Mouse (Mus musculus) forebrain, embryonic 13.5 days (tissue): ENCODE results near the gene Rnf145. TPM values are rescaled to one million over a fixed set of nuclear protein-coding genes. Genes with fewer than 3 reads are reported as not detected.

Source experiments
- ATAC-seq: fragments of 200-750 bp; cut with Nextera tagmentation; 2 replicates; pipeline ENCODE4 v1.8.0; 2017
- H3K27ac ChIP-seq: fragments of 300-500 bp; sonication (generic); 2 replicates; pipeline ENCODE4 v1.5.1; 2015; ENCODE audit warnings: inconsistent platforms, mild to moderate bottlenecking, moderate library complexity
- H3K27me3 ChIP-seq: fragments of 300-500 bp; sonication (generic); 2 replicates; pipeline ENCODE4 v1.6.1; 2015; ENCODE audit warnings: mild to moderate bottlenecking, inconsistent platforms
- H3K36me3 ChIP-seq: fragments of 300-500 bp; sonication (generic); 2 replicates; pipeline ENCODE4 v1.6.1; 2015; ENCODE audit warnings: mild to moderate bottlenecking, inconsistent platforms; ENCODE audit not compliant: poor library complexity, severe bottlenecking
- H3K4me1 ChIP-seq: fragments of 300-500 bp; sonication (generic); 2 replicates; pipeline ENCODE4 v1.6.1; 2015; ENCODE audit warnings: inconsistent platforms
- H3K4me2 ChIP-seq: fragments of 300-500 bp; sonication (generic); 2 replicates; pipeline ENCODE4 v1.6.1; 2015; ENCODE audit warnings: inconsistent platforms, mild to moderate bottlenecking, moderate library complexity
- H3K4me3 ChIP-seq: fragments of 300-500 bp; sonication (generic); 2 replicates; pipeline ENCODE4 v1.5.1; 2015; ENCODE audit warnings: mild to moderate bottlenecking, inconsistent platforms
- H3K9ac ChIP-seq: fragments of 300-500 bp; sonication (generic); 2 replicates; pipeline ENCODE4 v1.6.1; 2015; ENCODE audit warnings: mild to moderate bottlenecking, inconsistent platforms
- H3K9me3 ChIP-seq: fragments of 300-500 bp; sonication (generic); replicated peaks from 2 replicates; pipeline ENCODE4 v1.6.1; 2016; ENCODE audit warnings: inconsistent platforms
- WGBS: fragments of 180-500 bp; shearing (Covaris S2); methylation state at CpG from one replicate; pipeline ENCODE4 v1.1.7; 2015; 5-methylcytosine and 5-hydroxymethylcytosine counted together
- polyA plus RNA-seq: library from polyadenylated mRNA; unstranded; fragments of >200 nt; fragmentation: Nextera tagmentation; extraction: Ambion mirVana; gene quantifications from 2 replicates; pipeline ENCODE4 v1.2.1, GENCODE M21; 2015

Gene Rnf145
- polyA plus RNA-seq, 1 experiment from 2014 or later, result 78.0 TPM

DNA sequence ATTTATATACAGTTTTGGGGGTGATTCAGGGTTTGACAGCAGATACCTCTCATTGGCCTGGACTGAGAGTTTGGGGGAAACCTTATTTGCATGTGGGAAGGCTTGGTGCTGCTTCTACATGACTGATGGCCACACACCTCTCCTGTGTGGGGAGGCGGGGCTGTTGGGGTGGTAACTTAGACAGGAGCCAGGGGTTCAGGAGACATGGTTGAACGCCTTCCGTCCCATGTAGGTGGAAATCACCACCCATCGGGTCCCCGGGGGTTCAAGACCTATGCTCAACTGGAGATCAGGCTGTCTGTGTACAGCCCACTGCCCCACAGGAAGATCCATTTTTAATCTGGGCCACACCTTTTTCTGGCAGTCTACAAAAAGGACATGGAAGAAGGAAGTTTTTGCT is 56.1 kb downstream of the Rnf145 start:
- H3K4me3 ChIP-seq, result no peak overlapping the region
- 94% methylated on average over 5 of the region's 5 CpGs for WGBS

DNA sequence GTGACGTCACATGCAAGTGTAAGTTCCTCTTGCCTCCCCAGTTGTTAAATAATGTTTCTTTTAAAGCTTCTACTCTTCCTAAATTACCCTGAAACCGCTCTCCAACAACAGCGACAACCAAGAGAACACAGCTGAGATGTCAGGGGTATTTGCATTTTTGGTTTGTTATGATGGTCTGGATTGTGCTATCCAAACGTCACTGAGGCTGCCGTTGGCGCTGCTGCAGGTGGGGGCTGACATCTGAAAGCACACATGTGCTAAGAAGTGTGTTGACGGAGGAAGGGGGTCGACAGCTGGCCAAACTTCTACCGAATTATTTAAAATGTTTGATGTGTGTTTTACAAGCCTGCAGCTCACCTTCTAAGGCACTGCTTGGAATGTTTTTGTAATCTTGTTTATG is 59.1 kb downstream of the Rnf145 start:
- no peaks in the 10 kb centered on the region for H3K4me1 ChIP-seq
- H3K9me3 ChIP-seq, result no peaks in the 10 kb centered on the region
- no peak overlapping the region for H3K4me3 ChIP-seq
- 85% methylated on average over 9 of the region's 9 CpGs for WGBS
- no peak overlapping the region for H3K9ac ChIP-seq
- ATAC-seq, result no peak
- H3K27me3 ChIP-seq, result no peaks in the 10 kb centered on the region
- H3K4me2 ChIP-seq, result no peak overlapping the region
- H3K36me3 ChIP-seq, result no peaks in the 10 kb centered on the region
- H3K27ac ChIP-seq, result no peak overlapping the region

More for the DNA sequence above, 56.1 kb downstream of the Rnf145 start:
- ATAC-seq, result no peak
- Histone ChIP-seq H3K27me3 (no peaks in the 10 kb centered on the region), H3K4me2 (no peak overlapping the region), H3K27ac (no peak overlapping the region), H3K4me1 (no peaks in the 10 kb centered on the region), H3K36me3 (no peaks in the 10 kb centered on the region), H3K9ac (no peak overlapping the region), H3K9me3 (no peaks in the 10 kb centered on the region)

GRCm38 (mm10) chr11:44581277-44581683 is 62.5 kb downstream of the Rnf145 start:
- WGBS, result 32% methylated on average over 11 of the region's 11 CpGs
- no peak for ATAC-seq
- H3K27ac ChIP-seq, result no peak overlapping the region

GRCm38 (mm10) chr11:44586047-44586696 is 67.4 kb downstream of the Rnf145 start:
- Histone ChIP-seq H3K4me1 (no peaks in the 10 kb centered on the region), H3K27ac (no peak overlapping the region), H3K9ac (no peak overlapping the region), H3K27me3 (no peaks in the 10 kb centered on the region), H3K36me3 (no peaks in the 10 kb centered on the region), H3K4me3 (no peak overlapping the region), H3K9me3 (no peaks in the 10 kb centered on the region), H3K4me2 (no peak overlapping the region)
- 12% methylated on average over 3 of the region's 3 CpGs for WGBS
- ATAC-seq, result peak; percentile 77

More at GRCm38 (mm10) chr11:44581277-44581683, 62.5 kb downstream of the Rnf145 start:
- H3K4me1 ChIP-seq, result no peaks in the 10 kb centered on the region
- no peaks in the 10 kb centered on the region for H3K27me3 ChIP-seq
- H3K36me3 ChIP-seq, result no peaks in the 10 kb centered on the region
- H3K4me3 ChIP-seq, result no peak overlapping the region
- H3K9me3 ChIP-seq, result no peaks in the 10 kb centered on the region
- no peak overlapping the region for H3K4me2 ChIP-seq
- no peak overlapping the region for H3K9ac ChIP-seq

GRCm38 (mm10) chr11:44593016-44593415 is 74.3 kb downstream of the Rnf145 start:
- H3K9ac ChIP-seq, result no peak overlapping the region
- no peaks in the 10 kb centered on the region for H3K9me3 ChIP-seq
- H3K4me3 ChIP-seq, result no peak overlapping the region
- no peak for ATAC-seq
- H3K4me2 ChIP-seq, result no peak overlapping the region
- no peak overlapping the region for H3K27ac ChIP-seq
- 92% methylated on average over 6 of the region's 6 CpGs for WGBS
- H3K27me3 ChIP-seq, result no peaks in the 10 kb centered on the region
- H3K36me3 ChIP-seq, result no peaks in the 10 kb centered on the region
- H3K4me1 ChIP-seq, result no peaks in the 10 kb centered on the region

DNA sequence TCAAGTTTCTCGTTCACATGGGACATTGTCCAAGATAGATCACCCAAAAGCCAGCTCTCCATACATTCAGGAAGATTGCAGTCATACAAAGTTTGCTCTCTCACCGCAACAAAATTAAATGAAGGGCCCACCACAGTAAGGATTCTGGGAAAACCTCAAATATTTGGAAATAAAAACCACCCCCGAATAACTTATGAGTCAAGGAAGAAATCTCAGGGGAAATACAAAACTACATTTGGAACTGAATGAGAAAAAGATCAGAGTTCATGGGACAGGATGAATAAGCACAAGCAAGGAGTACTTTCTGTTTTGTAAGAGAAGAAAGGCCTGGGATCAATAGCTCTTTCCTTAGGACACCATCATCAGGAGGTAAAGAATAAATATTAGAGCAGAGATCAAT is 76.0 kb downstream of the Rnf145 start:
- H3K4me3 ChIP-seq, result no peak overlapping the region
- ATAC-seq, result no peak
- no peaks in the 10 kb centered on the region for H3K36me3 ChIP-seq
- no peaks in the 10 kb centered on the region for H3K27me3 ChIP-seq
- no peak overlapping the region for H3K9ac ChIP-seq
- no peaks in the 10 kb centered on the region for H3K9me3 ChIP-seq
- WGBS, result 89% methylated on average over 3 of the region's 3 CpGs
- no peak overlapping the region for H3K27ac ChIP-seq
- no peak overlapping the region for H3K4me2 ChIP-seq
- H3K4me1 ChIP-seq, result no peaks in the 10 kb centered on the region

DNA sequence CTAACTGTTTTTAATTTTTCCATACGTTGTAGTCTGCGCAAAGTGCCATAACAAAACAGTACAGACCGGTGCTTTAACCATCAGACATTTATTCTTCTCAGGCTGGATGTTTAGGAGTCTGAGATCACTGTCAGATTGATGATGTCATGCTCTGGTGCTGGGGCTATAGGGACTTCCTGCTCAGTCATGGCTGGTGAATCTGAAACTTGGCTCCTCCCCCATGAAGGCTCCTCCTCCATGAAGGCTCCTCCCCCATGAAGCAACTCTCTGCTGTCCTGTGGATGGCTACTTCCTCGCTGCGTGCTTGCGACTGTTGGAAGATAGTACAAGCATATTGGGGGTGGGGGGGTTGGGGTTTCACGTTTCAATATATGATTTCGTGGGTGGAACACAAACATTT is 88.1 kb downstream of the Rnf145 start:
- Histone ChIP-seq H3K27me3 (peaks cover 28% of the 10 kb centered on the region), H3K4me1 (peaks cover 8% of the 10 kb centered on the region), H3K9ac (no peak overlapping the region), H3K4me3 (no peak overlapping the region), H3K4me2 (no peak overlapping the region), H3K9me3 (no peaks in the 10 kb centered on the region), H3K36me3 (no peaks in the 10 kb centered on the region), H3K27ac (no peak overlapping the region)
- 86% methylated on average over 8 of the region's 8 CpGs for WGBS
- ATAC-seq, result no peak

- Histone ChIP-seq H3K27me3 (peaks cover 45% of the 10 kb centered on the region), H3K36me3 (no peaks in the 10 kb centered on the region), H3K4me1 (peaks cover 23% of the 10 kb centered on the region), H3K4me2 (no peak overlapping the region), H3K9me3 (no peaks in the 10 kb centered on the region), H3K9ac (no peak overlapping the region), H3K27ac (no peak overlapping the region), H3K4me3 (no peak overlapping the region)
- WGBS, result 85% methylated on average over 11 of the region's 11 CpGs
- ATAC-seq, result no peak
Observed at GRCm38 (mm10) chr11:44608646-44609045, 89.9 kb downstream of the Rnf145 start.

DNA sequence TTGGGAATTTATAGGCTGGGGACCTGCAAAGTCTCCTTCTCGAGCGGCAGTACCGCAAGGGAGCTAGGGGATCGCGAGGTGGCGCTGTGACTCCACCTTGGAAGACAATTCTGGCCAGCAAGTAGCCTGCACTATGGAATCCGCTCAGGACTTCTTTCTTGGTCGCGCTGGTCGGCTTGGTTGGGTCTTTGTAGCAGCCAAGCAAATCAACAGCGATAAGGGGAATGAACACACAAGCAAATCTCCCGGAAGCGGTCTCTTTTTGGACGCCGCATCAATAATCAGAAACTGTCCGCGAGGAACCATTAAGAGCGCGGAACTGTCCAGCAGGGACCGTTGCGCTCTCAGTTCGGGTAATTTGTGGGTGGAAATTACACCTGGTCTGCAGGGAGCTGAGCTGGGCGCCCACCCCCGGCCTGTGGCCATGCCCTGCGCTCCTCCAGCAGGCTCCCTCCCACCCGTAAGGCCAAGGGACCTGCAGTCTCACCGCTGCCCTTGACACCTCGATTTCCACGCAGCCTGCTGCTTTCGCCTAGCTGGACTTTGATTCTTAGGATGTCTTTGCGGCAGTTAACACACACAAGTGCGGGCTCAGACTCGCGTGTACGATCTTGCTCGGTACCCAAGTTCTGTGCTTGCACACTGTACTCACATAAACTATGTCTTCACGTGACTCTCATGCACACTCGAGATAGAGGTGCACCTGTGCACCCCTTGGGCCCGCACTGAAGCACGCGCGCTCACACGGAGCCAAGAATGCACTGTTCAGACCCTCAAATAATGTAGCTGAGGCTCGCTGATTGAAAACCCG is 92.4 kb downstream of the Rnf145 start:
- H3K4me2 ChIP-seq, result peak overlapping the region; percentile 82
- H3K9me3 ChIP-seq, result no peaks in the 10 kb centered on the region
- H3K4me1 ChIP-seq, result peaks cover 24% of the 10 kb centered on the region
- H3K27me3 ChIP-seq, result peaks cover 68% of the 10 kb centered on the region
- H3K36me3 ChIP-seq, result no peaks in the 10 kb centered on the region
- H3K4me3 ChIP-seq, result peak overlapping the region; percentile 41
- peak; percentile 85 for ATAC-seq
- under 1% methylated on average over 45 of the region's 45 CpGs for WGBS
- H3K9ac ChIP-seq, result peak overlapping the region; percentile 61
- no peak overlapping the region for H3K27ac ChIP-seq

DNA sequence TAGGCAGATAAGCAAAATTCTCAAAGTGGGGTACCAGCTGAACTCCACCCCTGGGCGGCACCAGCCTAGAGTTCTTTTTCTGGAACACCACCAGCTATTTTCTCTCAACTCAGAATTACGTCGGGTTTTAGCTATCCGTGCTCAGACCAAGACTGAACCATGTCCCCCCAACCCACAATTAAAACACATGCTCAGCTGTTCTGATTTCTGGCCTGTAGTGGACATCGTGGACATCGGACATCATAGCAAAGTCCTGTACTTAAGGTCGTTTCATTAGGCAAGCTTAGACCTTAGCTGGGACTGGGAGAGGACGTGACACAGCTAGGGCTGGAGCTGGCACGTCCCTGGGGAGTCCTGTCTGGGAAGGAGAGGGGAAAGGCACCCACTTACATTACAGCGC is 93.4 kb downstream of the Rnf145 start:
- Histone ChIP-seq H3K27ac (no peak overlapping the region), H3K4me3 (0 out of 2 replicates have a peak overlapping the region, but pooled peaks have one; percentile 30), H3K9me3 (no peaks in the 10 kb centered on the region), H3K9ac (no peak overlapping the region), H3K4me2 (peak overlapping the region; percentile 54; the same call in 1 of the 2 replicates), H3K4me1 (peaks cover 33% of the 10 kb centered on the region), H3K36me3 (no peaks in the 10 kb centered on the region), H3K27me3 (peaks cover 78% of the 10 kb centered on the region)
- no peak for ATAC-seq
- 2% methylated on average over 10 of the region's 10 CpGs for WGBS

GRCm38 (mm10) chr11:44612681-44613410 is 94.1 kb downstream of the Rnf145 start:
- ATAC-seq, result no peak
- no peaks in the 10 kb centered on the region for H3K36me3 ChIP-seq
- WGBS, result 1% methylated on average over 38 of the region's 38 CpGs
- H3K4me1 ChIP-seq, result peaks cover 33% of the 10 kb centered on the region
- peaks cover 80% of the 10 kb centered on the region for H3K27me3 ChIP-seq
- 0 out of 2 replicates have a peak overlapping the region, but pooled peaks have one; percentile 26 for H3K9ac ChIP-seq
- peak overlapping the region; percentile 30 for H3K4me3 ChIP-seq
- no peaks in the 10 kb centered on the region for H3K9me3 ChIP-seq
- H3K4me2 ChIP-seq, result peak overlapping the region; percentile 54
- H3K27ac ChIP-seq, result no peak overlapping the region
